Mouse (Mus musculus) embryonic facial prominence, embryonic 12.5 days (tissue): ENCODE data around the gene Apol11b. TPM values are rescaled to one million over a fixed set of nuclear protein-coding genes. Genes with fewer than 3 reads are reported as not detected.
"Not testable (repeated sequence)": the region's sequence is repeated elsewhere in the genome, so short reads cannot be mapped to it uniquely, and the experiment has no call there.

Source experiments
- ATAC-seq: fragments of 200-750 bp; cut with Nextera tagmentation; 2 replicates; pipeline ENCODE4 v1.8.0; 2017; ENCODE audit not compliant: insufficient number of reproducible peaks, insufficient read depth, low FRiP score, low TSS enrichment
- H3K27ac ChIP-seq: fragments of 300-500 bp; sonication (generic); 2 replicates; pipeline ENCODE4 v1.5.1; 2016; ENCODE audit warnings: mild to moderate bottlenecking
- H3K27me3 ChIP-seq: fragments of 300-500 bp; sonication (generic); 2 replicates; pipeline ENCODE4 v1.6.1; 2016; ENCODE audit warnings: mild to moderate bottlenecking, moderate library complexity
- H3K36me3 ChIP-seq: fragments of 300-500 bp; sonication (generic); 2 replicates; pipeline ENCODE4 v1.6.1; 2016; ENCODE audit warnings: mild to moderate bottlenecking
- H3K4me1 ChIP-seq: fragments of 300-500 bp; sonication (generic); 2 replicates; pipeline ENCODE4 v1.6.1; 2016
- H3K4me2 ChIP-seq: fragments of 300-500 bp; sonication (generic); replicated peaks from 2 replicates; pipeline ENCODE4 v1.6.1; 2016; ENCODE audit warnings: mild to moderate bottlenecking, moderate library complexity
- H3K4me3 ChIP-seq: fragments of 300-500 bp; sonication (generic); 2 replicates; pipeline ENCODE4 v1.5.1; 2016; ENCODE audit warnings: mild to moderate bottlenecking
- H3K9ac ChIP-seq: fragments of 300-500 bp; sonication (generic); 2 replicates; pipeline ENCODE4 v1.6.1; 2016; ENCODE audit warnings: mild to moderate bottlenecking, moderate library complexity
- H3K9me3 ChIP-seq: fragments of 300-500 bp; sonication (generic); 2 replicates; pipeline ENCODE4 v1.6.1; 2016; ENCODE audit warnings: mild to moderate bottlenecking, moderate library complexity
- WGBS: fragments of 180-500 bp; shearing (Covaris S2); methylation state at CpG from one replicate; pipeline ENCODE4 v1.1.7; 2016; 5-methylcytosine and 5-hydroxymethylcytosine counted together
- polyA plus RNA-seq: library from polyadenylated mRNA; unstranded; fragments of >200 nt; fragmentation: Nextera tagmentation; extraction: Ambion mirVana; gene quantifications from 2 replicates; pipeline ENCODE4 v1.2.1, GENCODE M21; 2016

Apol11b gene
- not detected in 2 replicates for polyA plus RNA-seq

- H3K4me2 ChIP-seq, H3K27me3 ChIP-seq, H3K9me3 ChIP-seq, H3K36me3 ChIP-seq, H3K27ac ChIP-seq, H3K9ac ChIP-seq, H3K4me3 ChIP-seq, ATAC-seq, H3K4me1 ChIP-seq: not testable (repeated sequence)
- WGBS: 79% methylated on average over 2 of the region's 2 CpGs
These were observed at the start of gene Apol11b for GRCm38 (mm10) chr15:77643176-77643575. Apol11b (minus strand) TSS chr15:77643286.

GRCm38 (mm10) chr15:77691532-77692311 lies 48.6 kb upstream of the Apol11b start:
- not testable (repeated sequence) for H3K9me3 ChIP-seq, H3K27ac ChIP-seq, H3K36me3 ChIP-seq, ATAC-seq, H3K27me3 ChIP-seq, H3K4me1 ChIP-seq
- Histone ChIP-seq H3K4me2 (peak overlapping the region; percentile 42), H3K4me3 (peak overlapping the region; percentile 23), H3K9ac (peak overlapping the region; percentile 20; the same call in 1 of the 2 replicates)
- 7% methylated on average over 19 of the region's 20 CpGs for WGBS

DNA sequence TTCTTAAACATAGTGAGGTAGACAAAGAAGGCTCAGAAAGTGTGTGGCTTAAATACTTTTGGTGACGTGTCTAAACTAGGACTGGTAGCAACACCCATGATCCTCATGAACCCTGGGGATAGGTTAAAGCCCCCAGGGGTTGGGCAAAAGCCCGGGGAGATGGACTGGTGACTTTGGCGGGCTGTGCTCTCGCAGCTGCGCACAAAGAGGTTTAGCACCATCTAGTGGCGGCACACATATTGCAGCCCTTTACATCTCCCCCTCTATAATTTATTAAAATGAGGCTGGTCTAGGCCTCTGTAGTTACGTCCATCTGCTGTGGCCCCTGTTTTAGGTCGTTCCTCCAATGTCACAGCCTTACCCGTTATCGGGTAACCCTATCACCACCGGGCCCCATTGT lies 40.9 kb upstream of the Apol11b start:
- ATAC-seq, H3K36me3 ChIP-seq, H3K27me3 ChIP-seq, H3K4me1 ChIP-seq, H3K4me2 ChIP-seq, H3K9me3 ChIP-seq, H3K9ac ChIP-seq, H3K4me3 ChIP-seq, H3K27ac ChIP-seq: not testable (repeated sequence)
- WGBS: 8% methylated on average over 11 of the region's 11 CpGs

DNA sequence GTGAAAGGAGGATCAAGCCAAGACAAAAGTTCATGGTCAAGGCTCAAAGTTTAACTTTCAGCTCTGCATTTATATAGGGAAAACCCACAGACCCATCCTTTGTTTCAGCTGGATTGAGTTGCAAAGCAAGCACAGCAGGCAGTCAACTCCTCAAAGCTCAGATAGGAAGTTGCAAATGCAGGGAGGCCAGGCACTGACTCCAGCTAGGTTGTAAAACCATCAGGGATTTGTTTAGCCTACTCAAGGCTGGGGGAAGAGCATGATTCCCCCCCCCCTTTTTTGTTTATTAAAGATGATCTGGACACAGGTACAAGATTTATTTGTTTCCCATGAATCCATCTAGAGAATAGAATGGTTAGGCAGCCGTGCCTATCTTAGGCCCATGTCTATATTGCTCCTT lies 31.0 kb upstream of the Apol11b start:
- not testable (repeated sequence) for ATAC-seq, H3K4me1 ChIP-seq, H3K4me3 ChIP-seq, H3K9me3 ChIP-seq, H3K9ac ChIP-seq, H3K36me3 ChIP-seq, H3K27me3 ChIP-seq, H3K4me2 ChIP-seq, H3K27ac ChIP-seq
- 76% methylated on average over 1 of the region's 1 CpGs for WGBS

- H3K9me3 ChIP-seq, ATAC-seq, H3K4me3 ChIP-seq, H3K4me2 ChIP-seq, H3K27me3 ChIP-seq, H3K9ac ChIP-seq, H3K4me1 ChIP-seq, H3K27ac ChIP-seq, H3K36me3 ChIP-seq: not testable (repeated sequence)
- WGBS: 82% methylated on average over 2 of the region's 2 CpGs
These were observed 18.8 kb upstream of the Apol11b start for GRCm38 (mm10) chr15:77661841-77662240.

- WGBS: 90% methylated on average over 1 of the region's 1 CpGs
- H3K4me2 ChIP-seq, H3K27me3 ChIP-seq, H3K4me3 ChIP-seq, H3K36me3 ChIP-seq, H3K4me1 ChIP-seq, H3K27ac ChIP-seq, ATAC-seq, H3K9ac ChIP-seq, H3K9me3 ChIP-seq: not testable (repeated sequence)
These were observed 16.7 kb upstream of the Apol11b start for GRCm38 (mm10) chr15:77659773-77660172.

DNA sequence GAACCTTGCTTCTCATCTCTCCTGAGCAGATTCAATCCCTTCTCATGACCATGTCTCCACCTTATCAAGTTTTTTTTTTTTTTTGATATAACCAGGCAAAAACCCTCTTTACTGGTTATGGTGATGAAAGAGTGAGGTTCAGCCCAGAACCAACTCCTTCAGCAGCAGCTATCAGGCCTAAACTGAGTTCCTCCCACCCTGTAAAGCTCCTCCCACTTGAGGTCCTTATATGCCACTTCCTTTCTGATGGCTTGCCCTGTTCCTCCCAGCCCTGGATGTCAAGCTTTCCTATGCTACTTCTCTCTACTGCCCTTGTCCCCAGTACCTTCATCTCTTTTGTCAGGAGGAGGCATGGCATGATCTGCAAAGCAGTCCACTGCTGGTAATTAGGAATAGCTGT lies 8.1 kb upstream of the Apol11b start:
- not testable (repeated sequence) for H3K4me2 ChIP-seq, H3K27me3 ChIP-seq, H3K4me3 ChIP-seq, ATAC-seq, H3K4me1 ChIP-seq, H3K36me3 ChIP-seq, H3K9me3 ChIP-seq, H3K9ac ChIP-seq, H3K27ac ChIP-seq

DNA sequence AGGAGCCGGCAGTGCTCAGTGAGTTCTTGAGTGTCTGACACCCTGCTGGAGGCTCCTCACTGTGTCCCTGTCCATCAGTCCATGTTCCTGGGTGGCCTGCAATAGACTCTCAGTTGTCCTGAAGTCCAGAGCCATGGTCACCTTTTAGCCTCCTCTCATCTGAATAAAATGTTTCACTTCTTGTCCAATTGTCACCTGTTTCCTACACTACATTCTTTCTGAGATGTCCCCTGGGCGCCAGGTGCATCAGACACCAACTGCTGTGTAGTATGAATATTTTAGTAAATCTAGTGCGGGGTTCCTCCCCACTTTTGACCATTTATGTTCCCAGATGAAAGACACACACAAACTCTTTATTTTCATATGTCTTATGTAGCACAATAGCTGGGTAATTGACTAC lies 13.3 kb downstream of the Apol11b start:
- WGBS: 72% methylated on average over 3 of the region's 3 CpGs
- H3K27me3 ChIP-seq, H3K9me3 ChIP-seq, H3K4me1 ChIP-seq, H3K36me3 ChIP-seq, H3K9ac ChIP-seq, ATAC-seq, H3K4me2 ChIP-seq, H3K4me3 ChIP-seq, H3K27ac ChIP-seq: not testable (repeated sequence)

GRCm38 (mm10) chr15:77628647-77629046 lies 14.4 kb downstream of the Apol11b start:
- H3K27ac ChIP-seq: not testable (repeated sequence)
- WGBS: 54% methylated on average over 9 of the region's 9 CpGs

DNA sequence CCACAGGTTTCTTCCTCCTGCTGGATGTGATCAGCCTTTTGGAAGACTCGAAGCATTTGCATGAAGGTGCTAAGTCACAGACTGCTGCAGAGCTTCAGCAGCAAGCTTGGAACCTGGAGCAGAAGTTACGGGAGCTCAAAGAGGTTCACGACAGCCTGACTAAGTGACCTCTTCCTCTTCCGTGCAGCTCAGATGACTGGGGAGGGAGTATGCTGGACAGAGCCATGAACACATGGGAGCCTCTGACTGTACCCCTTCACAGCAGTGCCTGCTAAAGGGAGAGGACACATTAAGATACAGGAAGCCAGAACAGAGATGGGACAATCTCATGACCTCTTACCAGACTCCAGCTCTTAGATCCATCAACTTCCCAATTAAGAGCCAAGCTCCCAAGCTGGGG lies 16.6 kb downstream of the Apol11b start:
- not testable (repeated sequence) for H3K4me3 ChIP-seq, H3K4me2 ChIP-seq, H3K9me3 ChIP-seq, H3K27ac ChIP-seq, H3K36me3 ChIP-seq, H3K9ac ChIP-seq, H3K4me1 ChIP-seq, ATAC-seq, H3K27me3 ChIP-seq
- WGBS: 84% methylated on average over 4 of the region's 4 CpGs

More at GRCm38 (mm10) chr15:77628647-77629046, 14.4 kb downstream of the Apol11b start:
- H3K9me3 ChIP-seq, H3K27me3 ChIP-seq, H3K4me3 ChIP-seq, ATAC-seq, H3K9ac ChIP-seq, H3K4me1 ChIP-seq, H3K36me3 ChIP-seq, H3K4me2 ChIP-seq: not testable (repeated sequence)

GRCm38 (mm10) chr15:77624710-77625109 lies 18.4 kb downstream of the Apol11b start:
- no peaks in the 10 kb centered on the region for H3K4me1 ChIP-seq
- no peak for ATAC-seq
- no peak overlapping the region for H3K9ac ChIP-seq
- H3K9me3 ChIP-seq: no peaks in the 10 kb centered on the region
- H3K4me2 ChIP-seq: no peak overlapping the region
- no peaks in the 10 kb centered on the region for H3K36me3 ChIP-seq
- WGBS: 88% methylated on average over 1 of the region's 1 CpGs
- no peaks in the 10 kb centered on the region for H3K27me3 ChIP-seq
- no peak overlapping the region for H3K27ac ChIP-seq
- H3K4me3 ChIP-seq: no peak overlapping the region

- Histone ChIP-seq H3K4me2 (no peak overlapping the region), H3K36me3 (no peaks in the 10 kb centered on the region), H3K27ac (no peak overlapping the region), H3K4me1 (no peaks in the 10 kb centered on the region), H3K4me3 (no peak overlapping the region), H3K9me3 (no peaks in the 10 kb centered on the region), H3K9ac (no peak overlapping the region), H3K27me3 (no peaks in the 10 kb centered on the region)
- 90% methylated on average over 3 of the region's 3 CpGs for WGBS
- no peak for ATAC-seq
These were observed 37.0 kb downstream of the Apol11b start for GRCm38 (mm10) chr15:77606069-77606468.
